Mouse (Mus musculus): ENCODE results near the gene Wdr63. TPM values are rescaled to one million over a fixed set of nuclear protein-coding genes. Genes with fewer than 3 reads are reported as not detected.

Wdr63 gene
- polyA plus RNA-seq, 1 experiment from 2014 or later = not detected

- H3K9ac ChIP-seq = peak overlapping the region; percentile 51; the same call in 1 of the 2 replicates
- no peak for ATAC-seq (ENCODE audit: insufficient number of reproducible peaks, low FRiP score)
- WGBS = 68% methylated on average over 13 of the region's 13 CpGs
- H3K36me3 ChIP-seq = 0 out of 2 replicates have a peak, but pooled peaks cover 8% of the 10 kb centered on the region
- peak overlapping the region; percentile 62 for H3K4me2 ChIP-seq
- H3K27ac ChIP-seq (ENCODE audit: poor library complexity, severe bottlenecking) = no peak overlapping the region
- H3K9me3 ChIP-seq (replicated peaks) = no peaks in the 10 kb centered on the region
- H3K27me3 ChIP-seq (replicated peaks) = no peaks in the 10 kb centered on the region
- H3K4me3 ChIP-seq = peak overlapping the region; percentile 43
- peaks cover 36% of the 10 kb centered on the region for H3K4me1 ChIP-seq (replicated peaks)
These were observed 116.8 kb downstream of the Wdr63 start for GRCm38 (mm10) chr3:145991130-145991529.

Other genes with a start within 250 kb of the Wdr63 start
- 42.9 and 43.1 TPM in 2 replicates for gene Bcl10, start 185.3 kb downstream of the Wdr63 start, polyA plus RNA-seq (2016; fragmentation: Nextera tagmentation; extraction: Ambion mirVana)
- 46.6 and 47.2 TPM in 2 replicates for gene 2410004B18Rik, start 170.1 kb downstream of the Wdr63 start, polyA plus RNA-seq (2016; fragmentation: Nextera tagmentation; extraction: Ambion mirVana)
- gene Syde2, start 120.3 kb downstream of the Wdr63 start, polyA plus RNA-seq (2016; fragmentation: Nextera tagmentation; extraction: Ambion mirVana) = 7.3 and 7.5 TPM in 2 replicates
- gene Mcoln3, start 9.3 kb upstream of the Wdr63 start, polyA plus RNA-seq (2016; fragmentation: Nextera tagmentation; extraction: Ambion mirVana) = 0.66 and 1.1 TPM in 2 replicates
- 0.19 and 0.57 TPM in 2 replicates for gene Mcoln2, start 41.7 kb upstream of the Wdr63 start, polyA plus RNA-seq (2016; fragmentation: Nextera tagmentation; extraction: Ambion mirVana)
- 65.0 and 65.8 TPM in 2 replicates for gene Lpar3, start 112.8 kb upstream of the Wdr63 start, polyA plus RNA-seq (2016; fragmentation: Nextera tagmentation; extraction: Ambion mirVana)